Mouse (Mus musculus) gastrocnemius, postnatal 36 days (tissue): ENCODE data around the gene Adra1b. TPM values are rescaled to one million over a fixed set of nuclear protein-coding genes. Genes with fewer than 3 reads are reported as not detected.
A peak's percentile ranks its signal among the peaks of the same experiment; 100 is the strongest.

Source experiments
- DNase-seq, 2 experiments: peaks; one replicate each; pipeline ENCODE4 v3.0.0; 2022
- intact Hi-C: fragments of 180-260 bp; cut with DNase I; formaldehyde crosslinking; loops from one replicate; pipeline ENCODE4 v1.15.1; 2025
- long read RNA-seq, 2 experiments: library from polyadenylated mRNA; stranded (forward); transcript quantifications; one replicate each; pipeline ENCODE4 v2.0.0; 2021
- total RNA-seq, 2 experiments: library from RNA; stranded (reverse); gene quantifications; 2 replicates each; pipeline ENCODE4 v1.2.3; 2021

The Adra1b gene
- total RNA-seq, result under 1 TPM; 0.22 to 0.26 TPM
- long read RNA-seq, experiment 1, partial matches to known transcripts, result 0 of 1 reads
- long read RNA-seq, experiment 1, other reads (novel, unspliced or antisense), result 1 of 1 reads
- long read RNA-seq, experiment 2, result 0 reads

GRCm38 (mm10) chr11:43901051-43901654, at the start of gene Adra1b:
TSS of gene Adra1b (minus strand) at chr11:43901210.
- intact Hi-C loops, result no loop called here

GRCm38 (mm10) chr11:43950274-43950673, 49.3 kb upstream of the Adra1b start:
- no peak for DNase-seq
- intact Hi-C loops, result no loop called here

More at GRCm38 (mm10) chr11:43901051-43901654, at the start of gene Adra1b:
- DNase-seq, result no peak

GRCm38 (mm10) chr11:43943781-43944180, 42.8 kb upstream of the Adra1b start:
- intact Hi-C loops, result no loop called here
- DNase-seq, result no peak

- intact Hi-C loops, result no loop called here
- DNase-seq, result no peak
Observed at GRCm38 (mm10) chr11:43943167-43943566, 42.2 kb upstream of the Adra1b start.

GRCm38 (mm10) chr11:43940501-43941202, 39.6 kb upstream of the Adra1b start:
- no peak for DNase-seq
- intact Hi-C loops, result no loop called here

- no peak for DNase-seq
Observed at GRCm38 (mm10) chr11:43936023-43936422, 35.0 kb upstream of the Adra1b start.

GRCm38 (mm10) chr11:43933480-43933879, 32.5 kb upstream of the Adra1b start:
- intact Hi-C loops, result no loop called here

More at GRCm38 (mm10) chr11:43936023-43936422, 35.0 kb upstream of the Adra1b start:
- intact Hi-C loops, result no loop called here

GRCm38 (mm10) chr11:43933000-43933399, 32.0 kb upstream of the Adra1b start:
- intact Hi-C loops, result no loop called here
- no peak for DNase-seq

More at GRCm38 (mm10) chr11:43933480-43933879, 32.5 kb upstream of the Adra1b start:
- DNase-seq, result no peak

- DNase-seq, result no peak
- intact Hi-C loops, result no loop called here
Observed at GRCm38 (mm10) chr11:43930191-43930590, 29.2 kb upstream of the Adra1b start.

- no peak for DNase-seq
- intact Hi-C loops, result no loop called here
Observed at GRCm38 (mm10) chr11:43929706-43930105, 28.7 kb upstream of the Adra1b start.

GRCm38 (mm10) chr11:43929178-43929577, 28.2 kb upstream of the Adra1b start:
- intact Hi-C loops, result no loop called here
- DNase-seq, result peak in 1 of 2 experiments; percentile 34

- intact Hi-C loops, result no loop called here
- DNase-seq, result no peak
Observed at GRCm38 (mm10) chr11:43927133-43927815, 26.3 kb upstream of the Adra1b start.

GRCm38 (mm10) chr11:43926163-43926562, 25.2 kb upstream of the Adra1b start:
- DNase-seq, result no peak
- intact Hi-C loops, result no loop called here

GRCm38 (mm10) chr11:43925584-43925983, 24.6 kb upstream of the Adra1b start:
- no peak for DNase-seq
- intact Hi-C loops, result no loop called here

- intact Hi-C loops, result no loop called here
- no peak for DNase-seq
Observed at GRCm38 (mm10) chr11:43921701-43922100, 20.7 kb upstream of the Adra1b start.

- intact Hi-C loops, result no loop called here
- DNase-seq, result peak in 1 of 2 experiments; percentile 19
Observed at GRCm38 (mm10) chr11:43919492-43920055, 18.6 kb upstream of the Adra1b start.

GRCm38 (mm10) chr11:43914552-43915447, 13.8 kb upstream of the Adra1b start:
- DNase-seq, result no peak
- intact Hi-C loops, result no loop called here

GRCm38 (mm10) chr11:43912136-43912888, 11.3 kb upstream of the Adra1b start:
- intact Hi-C loops, result no loop called here
- no peak for DNase-seq

GRCm38 (mm10) chr11:43911646-43912045, 10.6 kb upstream of the Adra1b start:
- DNase-seq, result no peak
- intact Hi-C loops, result no loop called here
